Mouse (Mus musculus): ENCODE data around the gene Gm49380.

GRCm38 (mm10) chr9:44031946-44032345 is 81.4 kb downstream of the Gm49380 start:
- TF ChIP-seq POLR2A (IDR thresholded peaks at IDR 0.05; ENCODE audit: control insufficient read depth in 1 of 2, insufficient read depth in 1 of 2, low read depth in 1 of 2, low read length in 2 of 2, poor library complexity in 1 of 2) (no peak), E2F4 (IDR thresholded peaks at IDR 0.05; ENCODE audit: borderline replicate concordance, low read depth, low read length) (no peak), USF2 (IDR thresholded peaks at IDR 0.05; ENCODE audit: borderline replicate concordance in 1 of 2, insufficient read depth in 1 of 2, low read depth in 1 of 2, low read length in 2 of 2) (no peak), MAFK (IDR thresholded peaks at IDR 0.05; ENCODE audit: borderline replicate concordance, low read depth, low read length) (no peak), ZMIZ1 (IDR thresholded peaks at IDR 0.05; ENCODE audit: low read depth, low read length) (no peak), MYC (IDR thresholded peaks at IDR 0.05; ENCODE audit: low read depth, low read length) (no peak), ZC3H11A (IDR thresholded peaks at IDR 0.05; ENCODE audit: low read depth, low read length) (no peak), CHD1 (IDR thresholded peaks at IDR 0.05; ENCODE audit: low read depth, low read length) (no peak), MYB (IDR thresholded peaks at IDR 0.05; ENCODE audit: low read depth, low read length) (no peak), CTCF (IDR thresholded peaks at IDR 0.05 in 2 of 3, conservative IDR thresholded peaks at IDR 0.05 in 1 of 3; ENCODE audit: control insufficient read depth in 1 of 3, insufficient read depth in 1 of 3, low read depth in 2 of 3, low read length in 3 of 3, poor library complexity in 1 of 3, severe bottlenecking in 1 of 3) (no peak)
